Mouse (Mus musculus): Measurements from ENCODE around the gene Tnf. TPM values are rescaled to one million over a fixed set of nuclear protein-coding genes. Genes with fewer than 3 reads are reported as not detected.

The Tnf gene
- polyA plus RNA-seq, 1 experiment from 2014 or later = not detected

DNA sequence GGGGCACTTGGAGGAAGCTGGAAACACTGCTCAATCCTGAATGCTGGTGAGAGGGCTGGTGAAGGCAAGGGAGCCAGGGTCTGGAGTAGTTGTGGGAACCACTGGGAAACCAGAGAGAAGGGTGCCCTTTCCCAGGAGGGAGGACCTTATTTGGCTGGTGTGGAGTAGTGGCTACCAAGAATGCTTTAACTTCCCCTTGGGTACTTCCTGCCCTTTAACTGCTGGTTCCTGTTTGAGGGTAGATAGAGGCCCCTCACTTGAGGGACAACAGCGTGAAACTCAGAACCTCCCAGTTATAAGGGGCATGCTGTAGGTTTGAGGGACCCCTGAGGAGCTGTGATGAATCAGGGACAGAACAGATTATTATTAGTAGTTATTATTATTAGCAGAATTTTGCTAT, 12.6 kb downstream of the Tnf start:
- Histone ChIP-seq H3K4me3 (replicated peaks; ENCODE audit: low read depth, low read length) (no peak overlapping the region), H3K9ac (replicated peaks; ENCODE audit: low read length) (no peak overlapping the region), H3K27me3 (ENCODE audit: control insufficient read depth, insufficient read depth, low read length) (no peaks in the 10 kb centered on the region), H3K4me2 (ENCODE audit: low read length) (no peak overlapping the region), H3K27ac (replicated peaks; ENCODE audit: low read depth, low read length) (no peak overlapping the region), H3K4me1 (ENCODE audit: control insufficient read depth, insufficient read depth, low read length) (peaks cover 10% of the 10 kb centered on the region; the same call in 1 of the 2 replicates), H3K9me3 (ENCODE audit: control insufficient read depth, low read length) (no peaks in the 10 kb centered on the region), H3K36me3 (ENCODE audit: control insufficient read depth, insufficient read depth, low read length) (no peaks in the 10 kb centered on the region)
- DNase-seq (no peak), ATAC-seq (ENCODE audit: low FRiP score, low TSS enrichment) (no peak)
- WGBS = 75% methylated on average over 1 of the region's 1 CpGs

DNA sequence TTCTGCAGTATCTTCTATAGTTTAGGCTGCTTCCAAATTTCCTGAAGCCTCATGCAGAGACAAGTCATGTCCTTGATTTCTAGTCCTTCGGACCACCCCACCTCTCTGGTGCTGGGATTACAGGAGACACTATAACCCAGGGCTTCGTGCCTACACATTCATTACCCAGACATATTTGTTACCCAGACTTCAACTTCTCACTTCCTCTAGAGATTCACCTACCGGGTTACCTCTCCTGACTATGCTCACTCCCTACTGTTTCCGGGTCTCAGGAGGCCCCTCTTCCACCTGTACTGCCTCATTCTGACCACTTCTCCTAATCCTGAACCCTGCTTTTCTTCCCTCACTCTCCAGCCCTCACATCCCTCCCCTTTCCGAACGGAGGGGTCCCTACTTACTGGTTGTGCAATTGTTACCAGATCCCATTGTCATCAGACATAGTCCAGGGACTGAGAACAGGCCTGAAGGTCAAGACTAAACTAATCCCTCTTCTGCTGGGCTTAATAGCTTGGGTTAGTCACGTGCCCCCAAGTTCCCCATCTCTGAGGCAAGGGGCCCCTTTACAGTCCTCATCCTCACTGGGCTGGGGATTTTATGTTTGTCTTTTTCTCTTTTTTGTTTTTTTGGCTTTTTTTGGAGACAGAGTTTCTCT, 13.7 kb downstream of the Tnf start, which contains the start of gene Lst1:
Lst1 (minus strand) TSS at position 481 of the 652 bp plus-strand sequence.
- peaks cover 10% of the 10 kb centered on the region; the same call in 1 of the 2 replicates for H3K4me1 ChIP-seq (ENCODE audit: control insufficient read depth, insufficient read depth, low read length)
- H3K9me3 ChIP-seq (ENCODE audit: control insufficient read depth, low read length) = no peaks in the 10 kb centered on the region
- H3K36me3 ChIP-seq (ENCODE audit: control insufficient read depth, insufficient read depth, low read length) = no peaks in the 10 kb centered on the region
- H3K4me2 ChIP-seq (ENCODE audit: low read length) = no peak within 1 kb of the TSS
- ATAC-seq (ENCODE audit: low FRiP score, low TSS enrichment) (no peak), DNase-seq (no peak)
- H3K9ac ChIP-seq (replicated peaks; ENCODE audit: low read length) = no peak within 1 kb of the TSS
- H3K27ac ChIP-seq (replicated peaks; ENCODE audit: low read depth, low read length) = no peak within 1 kb of the TSS
- WGBS = 63% methylated on average over 7 of the region's 7 CpGs
- no peaks in the 10 kb centered on the region for H3K27me3 ChIP-seq (ENCODE audit: control insufficient read depth, insufficient read depth, low read length)
- no peak within 1 kb of the TSS for H3K4me3 ChIP-seq (replicated peaks; ENCODE audit: low read depth, low read length)

DNA sequence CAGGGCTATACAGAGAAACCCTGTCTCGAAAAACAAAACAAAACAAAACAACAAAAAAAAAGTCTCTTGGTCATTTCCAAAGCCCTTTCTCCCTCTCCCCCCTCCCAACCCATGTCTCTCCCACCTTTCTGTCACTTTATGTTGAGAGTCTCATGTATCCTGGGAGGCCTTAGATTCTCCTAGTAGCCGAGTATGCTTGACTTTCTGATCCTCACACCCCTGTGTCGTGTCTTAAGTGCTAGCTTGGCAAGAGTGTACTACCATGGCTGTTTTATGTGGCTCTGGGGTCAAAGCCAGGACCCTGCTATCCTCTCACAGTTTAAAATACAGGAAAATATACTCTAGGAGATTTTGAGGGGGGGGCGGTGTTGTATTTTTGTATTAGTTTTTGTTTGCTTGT, 14.5 kb downstream of the Tnf start:
- H3K4me3 ChIP-seq (replicated peaks; ENCODE audit: low read depth, low read length) = no peak overlapping the region
- WGBS = 84% methylated on average over 4 of the region's 4 CpGs
- H3K27me3 ChIP-seq (ENCODE audit: control insufficient read depth, insufficient read depth, low read length) = no peaks in the 10 kb centered on the region
- no peak overlapping the region for H3K4me2 ChIP-seq (ENCODE audit: low read length)
- H3K36me3 ChIP-seq (ENCODE audit: control insufficient read depth, insufficient read depth, low read length) = no peaks in the 10 kb centered on the region
- peaks cover 10% of the 10 kb centered on the region; the same call in 1 of the 2 replicates for H3K4me1 ChIP-seq (ENCODE audit: control insufficient read depth, insufficient read depth, low read length)
- no peak overlapping the region for H3K27ac ChIP-seq (replicated peaks; ENCODE audit: low read depth, low read length)
- H3K9ac ChIP-seq (replicated peaks; ENCODE audit: low read length) = no peak overlapping the region
- DNase-seq (no peak), ATAC-seq (ENCODE audit: low FRiP score, low TSS enrichment) (no peak)
- no peaks in the 10 kb centered on the region for H3K9me3 ChIP-seq (ENCODE audit: control insufficient read depth, low read length)

DNA sequence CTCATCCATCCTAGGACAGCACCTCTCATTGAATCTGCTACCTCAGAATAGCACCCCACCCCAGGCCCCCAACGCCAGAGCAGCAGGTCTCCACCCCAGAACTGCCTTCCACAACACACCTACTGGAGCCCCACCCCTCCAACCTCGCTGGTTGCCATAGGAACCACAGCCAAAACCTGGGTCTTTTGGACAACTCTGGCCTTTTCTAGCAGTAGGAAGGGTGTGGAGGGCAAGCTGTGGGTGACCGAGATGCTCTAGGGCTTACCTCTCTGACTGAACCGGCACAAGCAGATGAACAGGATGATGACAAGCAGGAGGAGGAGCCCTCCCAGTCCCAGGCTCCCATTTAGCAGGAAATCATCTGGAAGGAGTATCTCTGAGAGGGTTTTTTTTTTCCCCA, 15.1 kb downstream of the Tnf start:
- no peaks in the 10 kb centered on the region for H3K27me3 ChIP-seq (ENCODE audit: control insufficient read depth, insufficient read depth, low read length)
- H3K4me2 ChIP-seq (ENCODE audit: low read length) = peak overlapping the region; percentile 47
- 2% methylated on average over 4 of the region's 4 CpGs for WGBS
- no peaks in the 10 kb centered on the region for H3K9me3 ChIP-seq (ENCODE audit: control insufficient read depth, low read length)
- DNase-seq = peak; percentile 27
- H3K27ac ChIP-seq (replicated peaks; ENCODE audit: low read depth, low read length) = peak overlapping the region; percentile 45; the same call in 1 of the 2 replicates
- no peak overlapping the region for H3K9ac ChIP-seq (replicated peaks; ENCODE audit: low read length)
- peak overlapping the region; percentile 28 for H3K4me3 ChIP-seq (replicated peaks; ENCODE audit: low read depth, low read length)
- peaks cover 10% of the 10 kb centered on the region; the same call in 1 of the 2 replicates for H3K4me1 ChIP-seq (ENCODE audit: control insufficient read depth, insufficient read depth, low read length)
- H3K36me3 ChIP-seq (ENCODE audit: control insufficient read depth, insufficient read depth, low read length) = no peaks in the 10 kb centered on the region
- ATAC-seq (ENCODE audit: low FRiP score, low TSS enrichment) = no peak

DNA sequence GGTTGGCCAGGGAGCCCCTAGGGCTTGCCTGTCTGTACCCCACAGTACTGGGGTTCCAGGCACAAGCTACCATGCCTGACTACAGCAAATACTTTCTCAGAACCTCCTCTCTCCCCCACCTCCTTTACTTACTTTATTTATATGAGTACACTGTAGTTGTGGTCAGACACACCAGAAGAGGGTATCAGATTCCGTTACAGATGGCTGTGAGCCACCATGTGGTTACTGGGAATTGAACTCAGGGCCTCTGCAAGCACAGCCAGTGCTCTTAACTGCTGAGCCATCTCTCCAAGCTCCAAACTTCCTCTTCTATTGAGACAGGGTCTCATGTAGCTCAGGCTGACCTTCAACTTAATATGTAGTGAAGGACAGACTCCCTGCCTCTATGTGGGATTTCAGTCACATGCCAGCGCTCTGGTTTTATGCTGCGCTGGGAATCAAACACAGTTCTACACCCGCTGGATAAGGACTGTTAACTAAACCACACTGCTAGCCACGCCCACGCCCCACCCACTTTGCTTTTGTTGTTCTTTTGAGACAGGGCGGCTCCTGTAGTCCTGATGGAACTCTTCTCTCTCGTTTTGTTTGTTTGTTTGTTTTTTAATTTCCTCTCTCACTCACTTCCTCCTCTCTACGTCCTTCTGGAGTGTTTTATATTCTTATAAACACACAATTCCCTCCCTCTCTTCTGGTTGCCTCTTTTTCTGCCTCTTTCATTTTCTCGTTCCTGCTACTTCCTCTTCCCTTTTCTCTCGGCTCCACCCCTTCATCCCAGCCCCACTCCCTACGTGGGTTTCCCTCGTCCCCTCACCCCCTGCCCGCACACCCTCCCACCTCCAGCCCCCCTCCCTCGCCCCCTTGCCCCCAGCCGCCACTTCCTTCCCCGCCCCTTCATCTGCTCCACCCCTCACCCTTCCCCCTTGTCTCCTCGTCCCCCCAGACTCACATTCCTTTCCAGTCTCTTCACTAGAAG, 15.9 kb downstream of the Tnf start:
- Histone ChIP-seq H3K4me2 (ENCODE audit: low read length) (peak overlapping the region; percentile 47), H3K27ac (replicated peaks; ENCODE audit: low read depth, low read length) (peak overlapping the region; percentile 45; the same call in 1 of the 2 replicates), H3K4me3 (replicated peaks; ENCODE audit: low read depth, low read length) (peak overlapping the region; percentile 28), H3K4me1 (ENCODE audit: control insufficient read depth, insufficient read depth, low read length) (peaks cover 10% of the 10 kb centered on the region; the same call in 1 of the 2 replicates), H3K27me3 (ENCODE audit: control insufficient read depth, insufficient read depth, low read length) (no peaks in the 10 kb centered on the region), H3K9me3 (ENCODE audit: control insufficient read depth, low read length) (no peaks in the 10 kb centered on the region), H3K36me3 (ENCODE audit: control insufficient read depth, insufficient read depth, low read length) (no peaks in the 10 kb centered on the region), H3K9ac (replicated peaks; ENCODE audit: low read length) (peak overlapping the region; percentile 32; the same call in 1 of the 2 replicates)
- DNase-seq (peak; percentile 67), ATAC-seq (ENCODE audit: low FRiP score, low TSS enrichment) (no peak; the same call in 1 of the 2 replicates)
- 3% methylated on average over 18 of the region's 18 CpGs for WGBS

DNA sequence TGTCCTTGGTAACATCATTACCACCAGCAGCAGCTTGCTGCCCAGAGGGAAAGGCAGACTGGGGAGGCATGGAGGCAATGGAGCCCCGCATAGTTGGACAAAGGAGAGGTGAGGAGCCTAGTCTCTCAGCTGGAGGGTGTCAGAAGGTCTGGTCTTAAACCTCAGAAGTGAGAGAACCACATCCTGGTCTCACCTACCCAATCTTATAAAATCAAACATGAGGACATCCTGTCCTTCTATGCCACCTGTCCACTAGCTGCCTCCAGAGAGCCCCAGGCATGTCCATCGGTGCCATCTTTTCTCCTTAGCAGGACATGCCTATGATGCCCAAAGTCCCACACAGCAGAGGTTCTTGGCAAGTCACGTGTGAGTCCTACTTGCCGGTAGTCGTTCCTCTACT, 21.7 kb downstream of the Tnf start:
- WGBS = 86% methylated on average over 5 of the region's 5 CpGs
- Histone ChIP-seq H3K36me3 (ENCODE audit: control insufficient read depth, insufficient read depth, low read length) (no peaks in the 10 kb centered on the region), H3K27me3 (ENCODE audit: control insufficient read depth, insufficient read depth, low read length) (no peaks in the 10 kb centered on the region)

DNA sequence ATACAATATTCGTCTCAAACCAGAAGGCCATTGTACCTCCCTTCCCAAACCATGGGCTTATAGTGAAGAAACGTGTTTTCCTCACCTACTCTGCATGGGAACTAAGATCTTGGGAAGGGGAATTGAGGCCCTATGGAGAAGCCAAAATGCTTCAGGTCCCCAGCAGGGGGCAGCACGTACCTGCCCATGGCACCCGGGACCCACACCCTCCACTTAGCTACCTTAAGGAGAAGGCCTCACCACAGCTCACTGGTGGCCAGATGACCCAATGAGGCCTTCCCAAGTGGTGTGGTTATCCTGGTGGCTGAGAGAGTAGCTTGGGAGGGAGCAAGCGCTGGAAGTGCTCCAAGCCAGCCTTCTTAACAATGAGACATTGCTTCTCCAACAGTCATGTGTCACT, 23.3 kb downstream of the Tnf start:
- Histone ChIP-seq H3K4me1 (ENCODE audit: control insufficient read depth, insufficient read depth, low read length) (no peaks in the 10 kb centered on the region), H3K27me3 (ENCODE audit: control insufficient read depth, insufficient read depth, low read length) (no peaks in the 10 kb centered on the region), H3K4me2 (ENCODE audit: low read length) (no peak overlapping the region), H3K9ac (replicated peaks; ENCODE audit: low read length) (no peak overlapping the region), H3K36me3 (ENCODE audit: control insufficient read depth, insufficient read depth, low read length) (no peaks in the 10 kb centered on the region), H3K27ac (replicated peaks; ENCODE audit: low read depth, low read length) (no peak overlapping the region), H3K9me3 (ENCODE audit: control insufficient read depth, low read length) (no peaks in the 10 kb centered on the region), H3K4me3 (replicated peaks; ENCODE audit: low read depth, low read length) (no peak overlapping the region)
- ATAC-seq (ENCODE audit: low FRiP score, low TSS enrichment) = no peak
- 22% methylated on average over 5 of the region's 5 CpGs for WGBS
- peak; percentile 78 for DNase-seq

More for the DNA sequence above, 21.7 kb downstream of the Tnf start:
- Histone ChIP-seq H3K9me3 (ENCODE audit: control insufficient read depth, low read length) (no peaks in the 10 kb centered on the region), H3K9ac (replicated peaks; ENCODE audit: low read length) (no peak overlapping the region), H3K27ac (replicated peaks; ENCODE audit: low read depth, low read length) (no peak overlapping the region), H3K4me1 (ENCODE audit: control insufficient read depth, insufficient read depth, low read length) (no peaks in the 10 kb centered on the region), H3K4me3 (replicated peaks; ENCODE audit: low read depth, low read length) (no peak overlapping the region), H3K4me2 (ENCODE audit: low read length) (no peak overlapping the region)
- ATAC-seq (ENCODE audit: low FRiP score, low TSS enrichment) = no peak
- no peak for DNase-seq

DNA sequence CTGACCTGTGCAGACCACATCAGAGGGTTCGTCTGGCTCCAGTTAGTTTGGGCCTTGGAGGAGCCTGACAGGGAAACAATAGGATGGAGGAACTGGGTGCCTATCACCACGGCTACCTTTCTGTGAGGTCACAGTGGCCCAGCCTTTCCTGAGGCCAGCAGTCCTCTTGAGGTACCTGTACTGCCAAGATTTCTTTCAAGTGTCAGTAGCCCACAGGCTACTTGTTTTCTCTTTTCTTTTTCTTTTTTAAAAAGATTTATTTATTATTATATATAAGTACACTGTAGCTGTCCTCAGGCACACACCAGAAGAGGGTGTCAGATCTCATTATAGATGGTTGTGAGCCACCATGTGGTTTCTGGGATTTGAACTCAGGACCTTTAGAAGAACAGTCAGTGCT, 25.8 kb downstream of the Tnf start, which contains the start of gene Aif1:
Aif1 (minus strand) TSS at position 101 of the 400 bp plus-strand sequence.
- Histone ChIP-seq H3K4me1 (ENCODE audit: control insufficient read depth, insufficient read depth, low read length) (no peaks in the 10 kb centered on the region), H3K9me3 (ENCODE audit: control insufficient read depth, low read length) (no peaks in the 10 kb centered on the region), H3K36me3 (ENCODE audit: control insufficient read depth, insufficient read depth, low read length) (no peaks in the 10 kb centered on the region), H3K4me2 (ENCODE audit: low read length) (no peak within 1 kb of the TSS), H3K27me3 (ENCODE audit: control insufficient read depth, insufficient read depth, low read length) (no peaks in the 10 kb centered on the region), H3K4me3 (replicated peaks; ENCODE audit: low read depth, low read length) (no peak within 1 kb of the TSS), H3K9ac (replicated peaks; ENCODE audit: low read length) (no peak within 1 kb of the TSS), H3K27ac (replicated peaks; ENCODE audit: low read depth, low read length) (no peak within 1 kb of the TSS)
- no peak for DNase-seq
- no peak for ATAC-seq (ENCODE audit: low FRiP score, low TSS enrichment)
- 28% methylated on average over 2 of the region's 2 CpGs for WGBS
